Mouse (Mus musculus) CH12.LX (cell line): ENCODE measurements at regions not wholly inside any gene's neighbourhood (a gene's known extent, or its start where the extent isn't known, plus 50 kb on each side); places are given as distances from the start of the nearest gene placed in this dataset.

ENCODE experiments used
- DNase-seq: peaks from one replicate; pipeline ENCODE4 v3.0.0-alpha.2; 2013; ENCODE audit errors: extremely low read depth
- H3K27ac ChIP-seq: 2 replicates; pipeline ENCODE4 v1.5.1; 2012; ENCODE audit warnings: low read depth, mild to moderate bottlenecking, control low read depth, moderate library complexity; ENCODE audit not compliant: insufficient read depth
- H3K27me3 ChIP-seq: replicated peaks from 2 replicates; pipeline ENCODE3; 2012; ENCODE audit warnings: inconsistent platforms
- H3K36me3 ChIP-seq, 2 experiments: replicated peaks in 1 of 2; 2 replicates each; pipeline versions ENCODE3 to v1.6.1; 2012; ENCODE audit warnings: inconsistent platforms in 1 of 2, low read length in 1 of 2, mild to moderate bottlenecking in 1 of 2, mixed read lengths in 1 of 2, moderate library complexity in 1 of 2; ENCODE audit not compliant: control insufficient read depth in 1 of 2, insufficient read depth in 1 of 2
- H3K4me1 ChIP-seq, 2 experiments: 2 replicates each; pipeline ENCODE4 v1.6.1; 2012; ENCODE audit warnings: inconsistent platforms in 1 of 2, moderate library complexity in 1 of 2; ENCODE audit not compliant: insufficient read depth in 2 of 2, control insufficient read depth in 1 of 2
- H3K4me2 ChIP-seq: 2 replicates; pipeline ENCODE4 v1.6.1; 2012; ENCODE audit warnings: low read depth, mild to moderate bottlenecking, control low read depth; ENCODE audit not compliant: poor library complexity, insufficient read depth, severe bottlenecking
- H3K4me3 ChIP-seq, 3 experiments: fragments of 150-350 bp in 1 of 3; sonication (generic) in 1 of 3; replicated peaks in 1 of 3; 2 replicates each; pipeline versions ENCODE3 to v1.5.1; 2011 to 2012; ENCODE audit warnings: low read depth in 2 of 3, low read length in 2 of 3, mild to moderate bottlenecking in 2 of 3, moderate library complexity in 2 of 3, control low read depth in 1 of 3, improper control_type of control experiment in 1 of 3, inconsistent platforms in 1 of 3, mixed read lengths in 1 of 3; ENCODE audit not compliant: poor library complexity in 1 of 3
- H3K79me2 ChIP-seq: replicated peaks from 2 replicates; pipeline ENCODE4 v1.6.1; 2012; ENCODE audit warnings: mild to moderate bottlenecking, moderate library complexity; ENCODE audit not compliant: control insufficient read depth, poor library complexity, insufficient read depth, severe bottlenecking; ENCODE audit errors: extremely low read depth
- H3K9ac ChIP-seq: 2 replicates; pipeline ENCODE4 v1.6.1; 2012; ENCODE audit warnings: low read depth, mild to moderate bottlenecking, control low read depth, moderate library complexity; ENCODE audit not compliant: insufficient read depth
- H3K9me3 ChIP-seq: replicated peaks from 2 replicates; pipeline ENCODE3; 2012; ENCODE audit warnings: low read length, inconsistent platforms, mixed read lengths
- BHLHE40 ChIP-seq: IDR thresholded peaks from 2 replicates; pipeline ENCODE4 v1.6.1; 2011; ENCODE audit warnings: mild to moderate bottlenecking, low read depth, low read length, improper control_type of control experiment
- CTCF ChIP-seq, 2 experiments: IDR thresholded peaks in 1 of 2; conservative IDR thresholded peaks in 1 of 2; 2 replicates each; pipeline ENCODE4 v1.5.1; 2011 to 2012; ENCODE audit warnings: low read depth in 2 of 2, low read length in 2 of 2, improper control_type of control experiment in 1 of 2, inconsistent platforms in 1 of 2, mild to moderate bottlenecking in 1 of 2, moderate library complexity in 1 of 2
- E2F4 ChIP-seq: IDR thresholded peaks from 2 replicates; pipeline ENCODE4 v1.6.1; 2011; ENCODE audit warnings: low read depth, low read length, improper control_type of control experiment; ENCODE audit not compliant: insufficient replicate concordance
- ELF1 ChIP-seq: IDR thresholded peaks from 2 replicates; pipeline ENCODE4 v1.6.1; 2014; ENCODE audit warnings: low read depth, mild to moderate bottlenecking, inconsistent platforms, low read length, improper control_type of control experiment
- EP300 ChIP-seq: IDR thresholded peaks from 2 replicates; pipeline ENCODE4 v1.6.1; 2011; ENCODE audit warnings: low read length, improper control_type of control experiment
- ETS1 ChIP-seq: conservative IDR thresholded peaks from 2 replicates; pipeline ENCODE4 v1.6.1; 2012; ENCODE audit warnings: low read depth, mild to moderate bottlenecking, inconsistent platforms, low read length, improper control_type of control experiment, moderate library complexity
- GABPA ChIP-seq: IDR thresholded peaks from 2 replicates; pipeline ENCODE4 v1.6.1; 2012; ENCODE audit warnings: low read depth, low read length, improper control_type of control experiment, inconsistent platforms; ENCODE audit not compliant: insufficient replicate concordance
- HCFC1 ChIP-seq: IDR thresholded peaks from 2 replicates; pipeline ENCODE4 v1.6.1; 2012; ENCODE audit warnings: low read depth, mild to moderate bottlenecking, inconsistent platforms, low read length, improper control_type of control experiment
- JUN ChIP-seq: IDR thresholded peaks from 2 replicates; pipeline ENCODE4 v1.6.1; 2011; ENCODE audit warnings: low read depth, mild to moderate bottlenecking, low read length, improper control_type of control experiment, moderate library complexity; ENCODE audit not compliant: insufficient read depth
- JUND ChIP-seq: conservative IDR thresholded peaks from 2 replicates; pipeline ENCODE4 v1.6.1; 2011; ENCODE audit warnings: low read depth, low read length, improper control_type of control experiment
- MAFK ChIP-seq: IDR thresholded peaks from 2 replicates; pipeline ENCODE4 v1.6.1; 2011; ENCODE audit warnings: low read length, improper control_type of control experiment; ENCODE audit not compliant: insufficient replicate concordance
- MAX ChIP-seq: IDR thresholded peaks from 2 replicates; pipeline ENCODE4 v1.6.1; 2011; ENCODE audit warnings: low read length, improper control_type of control experiment
- MAZ ChIP-seq: IDR thresholded peaks from 2 replicates; pipeline ENCODE4 v1.6.1; 2012; ENCODE audit warnings: low read depth, mild to moderate bottlenecking, inconsistent platforms, low read length, improper control_type of control experiment, moderate library complexity
- MEF2A ChIP-seq: IDR thresholded peaks from 2 replicates; pipeline ENCODE4 v1.6.1; 2014; ENCODE audit warnings: low read depth, mild to moderate bottlenecking, inconsistent platforms, low read length, improper control_type of control experiment, borderline replicate concordance
- PAX5 ChIP-seq: IDR thresholded peaks from 2 replicates; pipeline ENCODE4 v1.6.1; 2012; ENCODE audit warnings: low read length, inconsistent platforms, mixed read lengths
- POLR2A ChIP-seq: IDR thresholded peaks from 2 replicates; pipeline ENCODE4 v1.6.1; 2011; ENCODE audit warnings: low read depth, mild to moderate bottlenecking, improper control_type of control experiment, low read length
- POLR2AphosphoS2 ChIP-seq: IDR thresholded peaks from 2 replicates; pipeline ENCODE4 v1.6.1; 2011; ENCODE audit warnings: low read depth, low read length, improper control_type of control experiment
- RCOR1 ChIP-seq: conservative IDR thresholded peaks from 2 replicates; pipeline ENCODE4 v1.6.1; 2012; ENCODE audit warnings: low read depth, mild to moderate bottlenecking, inconsistent platforms, low read length, improper control_type of control experiment
- TCF12 ChIP-seq: IDR thresholded peaks from 2 replicates; pipeline ENCODE4 v1.6.1; 2014; ENCODE audit warnings: low read depth, mild to moderate bottlenecking, inconsistent platforms, low read length, improper control_type of control experiment
- USF1 ChIP-seq: IDR thresholded peaks from 2 replicates; pipeline ENCODE4 v1.6.1; 2014; ENCODE audit warnings: low read depth, mild to moderate bottlenecking, inconsistent platforms, low read length, improper control_type of control experiment
- USF2 ChIP-seq: conservative IDR thresholded peaks from 2 replicates; pipeline ENCODE4 v1.6.1; 2011; ENCODE audit warnings: low read depth, low read length, improper control_type of control experiment
- ZC3H11A ChIP-seq: IDR thresholded peaks from 2 replicates; pipeline ENCODE4 v1.6.1; 2012; ENCODE audit warnings: low read depth, mild to moderate bottlenecking, inconsistent platforms, low read length, improper control_type of control experiment
- ZKSCAN1 ChIP-seq: IDR thresholded peaks from 2 replicates; pipeline ENCODE4 v1.6.1; 2012; ENCODE audit warnings: low read depth, inconsistent platforms, low read length, improper control_type of control experiment, borderline replicate concordance
- ZMIZ1 ChIP-seq: IDR thresholded peaks from 2 replicates; pipeline ENCODE4 v1.6.1; 2012; ENCODE audit warnings: low read depth, mild to moderate bottlenecking, inconsistent platforms, low read length, improper control_type of control experiment
- ZNF384 ChIP-seq: IDR thresholded peaks from 2 replicates; pipeline ENCODE4 v1.6.1; 2012; ENCODE audit warnings: low read depth, low read length, improper control_type of control experiment, inconsistent platforms
- dilution Hi-C: fragments of 300-500 bp; cut with MboI; formaldehyde crosslinking; loops from 2 replicates; pipeline ENCODE4 v1.14.3; 2020; ENCODE audit warnings: low sequenced_read_pairs; ENCODE audit not compliant: extremely low pct_unique_long_range_greater_than_20kb, extremely low pct_ligation_motif_present
- in situ Hi-C: fragments of 300-500 bp; cut with MboI; formaldehyde crosslinking; loops from 3 replicates; pipeline ENCODE4 v1.14.3; 2019; ENCODE audit warnings: low sequenced_read_pairs, low pct_ligation_motif_present, low pct_unique_long_range_greater_than_20kb, mixed read lengths

GRCm38 (mm10) chr8:12499658-12500057, 73.2 kb upstream of the Spaca7 start:
- Histone ChIP-seq H3K9ac (no peak overlapping the region), H3K27me3 (peaks cover 71% of the 10 kb centered on the region)
- in situ Hi-C loops, result no loop called here

DNA sequence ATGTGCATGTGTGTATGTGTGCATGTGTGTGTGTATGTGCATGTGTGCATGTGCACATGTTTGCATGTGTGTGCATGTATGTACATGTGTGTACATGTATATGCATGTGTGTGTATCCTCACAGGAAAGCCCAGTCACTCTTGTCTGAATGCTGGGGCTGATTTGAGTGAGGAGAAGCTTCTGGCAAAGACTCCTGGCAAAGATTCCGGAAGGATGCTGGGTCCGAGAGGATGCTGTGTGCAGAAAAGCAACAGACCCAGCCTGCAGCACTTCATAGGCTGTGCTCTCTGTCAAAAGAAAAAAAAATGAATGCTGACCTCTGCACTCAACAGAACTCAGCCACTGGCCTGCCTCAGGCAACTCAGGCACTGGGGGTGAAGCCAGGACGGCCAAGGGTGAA, 72.5 kb upstream of the Spaca7 start:
- no peak overlapping the region for H3K4me3 ChIP-seq
- H3K36me3 ChIP-seq, result no peaks in the 10 kb centered on the region
- dilution Hi-C loops (no loop called here), in situ Hi-C loops (no loop called here)
- TF ChIP-seq MAX, result no peak
- TF ChIP-seq ZNF384, result no peak
- no peak for TF ChIP-seq BHLHE40
- no peak for TF ChIP-seq ZMIZ1
- TF ChIP-seq USF1, result no peak
- TF ChIP-seq USF2, result no peak
- TF ChIP-seq E2F4, result no peak
- no peak for TF ChIP-seq PAX5
- TF ChIP-seq JUND, result no peak
- TF ChIP-seq RCOR1, result no peak
- TF ChIP-seq CTCF (conservative IDR thresholded peaks at IDR 0.05 in 1 of 2, IDR thresholded peaks at IDR 0.05 in 1 of 2; ENCODE audit: low read depth in 2 of 2, low read length in 2 of 2), result no peak
- H3K27me3 ChIP-seq, result peaks cover 71% of the 10 kb centered on the region
- H3K4me1 ChIP-seq, result no peaks in the 10 kb centered on the region
- no peaks in the 10 kb centered on the region for H3K9me3 ChIP-seq
- no peak overlapping the region for H3K27ac ChIP-seq
- H3K79me2 ChIP-seq, result no peaks in the 10 kb centered on the region
- no peak overlapping the region for H3K4me2 ChIP-seq
- DNase-seq, result no peak
- no peak overlapping the region for H3K9ac ChIP-seq

More at GRCm38 (mm10) chr8:12499658-12500057, 73.2 kb upstream of the Spaca7 start:
- Histone ChIP-seq H3K36me3 (no peaks in the 10 kb centered on the region), H3K4me3 (no peak overlapping the region), H3K4me2 (no peak overlapping the region), H3K79me2 (no peaks in the 10 kb centered on the region), H3K9me3 (no peaks in the 10 kb centered on the region), H3K4me1 (no peaks in the 10 kb centered on the region), H3K27ac (no peak overlapping the region)
- no peak for DNase-seq
- no peak for TF ChIP-seq POLR2AphosphoS2
- no peak for TF ChIP-seq ELF1
- no peak for TF ChIP-seq E2F4
- no peak for TF ChIP-seq ZC3H11A
- TF ChIP-seq JUN, result no peak
- TF ChIP-seq JUND, result no peak
- no peak for TF ChIP-seq BHLHE40
- no peak for TF ChIP-seq CTCF (conservative IDR thresholded peaks at IDR 0.05 in 1 of 2, IDR thresholded peaks at IDR 0.05 in 1 of 2; ENCODE audit: low read depth in 2 of 2, low read length in 2 of 2)
- TF ChIP-seq EP300, result no peak
- TF ChIP-seq MAZ, result no peak
- TF ChIP-seq MAFK, result no peak
- TF ChIP-seq HCFC1, result no peak
- TF ChIP-seq TCF12, result no peak
- no peak for TF ChIP-seq MAX
- no peak for TF ChIP-seq ZKSCAN1
- no peak for TF ChIP-seq POLR2A
- TF ChIP-seq ETS1, result no peak
- no peak for TF ChIP-seq GABPA
- TF ChIP-seq MEF2A, result no peak
- TF ChIP-seq USF2, result no peak
- dilution Hi-C loops, result no loop called here
